Mouse (Mus musculus): ENCODE measurements around the gene Ppp1r16b. TPM values are rescaled to one million over a fixed set of nuclear protein-coding genes. Genes with fewer than 3 reads are reported as not detected.

Gene Ppp1r16b
- polyA plus RNA-seq, 1 experiment from 2014 or later = 5.7 TPM

- Histone ChIP-seq H3K27me3 (no peaks in the 10 kb centered on the region), H3K36me3 (no peaks in the 10 kb centered on the region), H3K9ac (no peak overlapping the region), H3K4me1 (no peaks in the 10 kb centered on the region), H3K4me2 (replicated peaks) (no peak overlapping the region), H3K27ac (replicated peaks) (no peak overlapping the region), H3K4me3 (replicated peaks) (no peak overlapping the region), H3K9me3 (replicated peaks) (no peaks in the 10 kb centered on the region)
- WGBS = 69% methylated on average over 10 of the region's 10 CpGs
- no peak for ATAC-seq (ENCODE audit: insufficient number of reproducible peaks, low FRiP score, low TSS enrichment, low read depth)
Observed at GRCm38 (mm10) chr2:158680357-158680889, 15.2 kb downstream of the Ppp1r16b start.

DNA sequence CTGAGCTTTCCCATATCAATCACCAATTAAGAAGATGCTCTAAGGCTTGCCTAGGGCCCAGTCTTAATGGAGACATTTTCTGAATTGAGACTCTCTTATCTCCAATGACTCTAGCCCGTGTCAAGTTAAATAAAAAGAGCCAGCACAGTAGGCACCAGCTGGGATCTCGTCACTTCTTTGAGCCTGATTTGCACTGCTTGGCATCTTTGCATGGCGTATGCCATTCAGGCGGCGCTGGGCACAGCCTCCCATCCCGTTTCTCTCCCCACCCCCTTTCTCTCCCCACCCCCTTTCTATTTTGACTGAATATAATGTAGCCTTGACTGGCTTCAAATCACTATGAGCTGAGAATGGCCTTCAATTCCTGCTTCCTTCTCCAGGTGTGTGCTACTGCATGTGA, 16.5 kb downstream of the Ppp1r16b start:
- Histone ChIP-seq H3K4me1 (no peaks in the 10 kb centered on the region), H3K4me3 (replicated peaks) (no peak overlapping the region), H3K36me3 (no peaks in the 10 kb centered on the region), H3K9ac (no peak overlapping the region), H3K27me3 (no peaks in the 10 kb centered on the region), H3K4me2 (replicated peaks) (no peak overlapping the region), H3K9me3 (replicated peaks) (no peaks in the 10 kb centered on the region), H3K27ac (replicated peaks) (no peak overlapping the region)
- 82% methylated on average over 6 of the region's 6 CpGs for WGBS
- ATAC-seq (ENCODE audit: insufficient number of reproducible peaks, low FRiP score, low TSS enrichment, low read depth) = no peak

- H3K27ac ChIP-seq (replicated peaks) = no peak overlapping the region
- H3K9ac ChIP-seq = no peak overlapping the region
Observed at GRCm38 (mm10) chr2:158682344-158683037, 17.3 kb downstream of the Ppp1r16b start.

GRCm38 (mm10) chr2:158683038-158683413, 17.8 kb downstream of the Ppp1r16b start:
- Histone ChIP-seq H3K4me3 (replicated peaks) (no peak overlapping the region), H3K4me1 (peaks cover 5% of the 10 kb centered on the region; the same call in 1 of the 2 replicates), H3K9me3 (replicated peaks) (no peaks in the 10 kb centered on the region), H3K4me2 (replicated peaks) (no peak overlapping the region), H3K27me3 (no peaks in the 10 kb centered on the region), H3K27ac (replicated peaks) (no peak overlapping the region), H3K36me3 (no peaks in the 10 kb centered on the region), H3K9ac (no peak overlapping the region)
- WGBS = 9% methylated on average over 4 of the region's 4 CpGs
- ATAC-seq (ENCODE audit: insufficient number of reproducible peaks, low FRiP score, low TSS enrichment, low read depth) = no peak

More at GRCm38 (mm10) chr2:158682344-158683037, 17.3 kb downstream of the Ppp1r16b start:
- ATAC-seq (ENCODE audit: insufficient number of reproducible peaks, low FRiP score, low TSS enrichment, low read depth) = no peak
- 49% methylated on average over 11 of the region's 11 CpGs for whole genome bisulfite sequencing
- H3K4me1 ChIP-seq = no peaks in the 10 kb centered on the region
- no peak overlapping the region for H3K4me3 ChIP-seq (replicated peaks)
- no peaks in the 10 kb centered on the region for H3K36me3 ChIP-seq
- H3K9me3 ChIP-seq (replicated peaks) = no peaks in the 10 kb centered on the region
- no peak overlapping the region for H3K4me2 ChIP-seq (replicated peaks)
- no peaks in the 10 kb centered on the region for H3K27me3 ChIP-seq

GRCm38 (mm10) chr2:158684247-158684843, 19.1 kb downstream of the Ppp1r16b start:
- no peak for ATAC-seq (ENCODE audit: insufficient number of reproducible peaks, low FRiP score, low TSS enrichment, low read depth)
- 68% methylated on average over 9 of the region's 9 CpGs for WGBS

GRCm38 (mm10) chr2:158684910-158685309, 19.7 kb downstream of the Ppp1r16b start:
- 79% methylated on average over 3 of the region's 3 CpGs for WGBS
- peaks cover 11% of the 10 kb centered on the region; the same call in 1 of the 2 replicates for H3K4me1 ChIP-seq
- no peaks in the 10 kb centered on the region for H3K27me3 ChIP-seq
- H3K9me3 ChIP-seq (replicated peaks) = no peaks in the 10 kb centered on the region
- no peak overlapping the region for H3K27ac ChIP-seq (replicated peaks)
- no peak for ATAC-seq (ENCODE audit: insufficient number of reproducible peaks, low FRiP score, low TSS enrichment, low read depth)
- no peak overlapping the region for H3K4me2 ChIP-seq (replicated peaks)
- H3K9ac ChIP-seq = no peak overlapping the region
- no peaks in the 10 kb centered on the region for H3K36me3 ChIP-seq
- no peak overlapping the region for H3K4me3 ChIP-seq (replicated peaks)

More at GRCm38 (mm10) chr2:158684247-158684843, 19.1 kb downstream of the Ppp1r16b start:
- H3K27me3 ChIP-seq = no peaks in the 10 kb centered on the region
- H3K9ac ChIP-seq = no peak overlapping the region
- H3K9me3 ChIP-seq (replicated peaks) = no peaks in the 10 kb centered on the region
- H3K4me1 ChIP-seq = peaks cover 6% of the 10 kb centered on the region; the same call in 1 of the 2 replicates
- no peak overlapping the region for H3K4me3 ChIP-seq (replicated peaks)
- no peak overlapping the region for H3K27ac ChIP-seq (replicated peaks)
- H3K36me3 ChIP-seq = no peaks in the 10 kb centered on the region
- no peak overlapping the region for H3K4me2 ChIP-seq (replicated peaks)

GRCm38 (mm10) chr2:158686394-158686793, 21.2 kb downstream of the Ppp1r16b start:
- Histone ChIP-seq H3K27ac (replicated peaks) (no peak overlapping the region), H3K4me2 (replicated peaks) (no peak overlapping the region), H3K4me3 (replicated peaks) (no peak overlapping the region), H3K9me3 (replicated peaks) (no peaks in the 10 kb centered on the region), H3K27me3 (no peaks in the 10 kb centered on the region), H3K36me3 (no peaks in the 10 kb centered on the region), H3K4me1 (peaks cover 13% of the 10 kb centered on the region; the same call in 1 of the 2 replicates), H3K9ac (no peak overlapping the region)
- WGBS = 37% methylated on average over 2 of the region's 2 CpGs
- ATAC-seq (ENCODE audit: insufficient number of reproducible peaks, low FRiP score, low TSS enrichment, low read depth) = no peak

DNA sequence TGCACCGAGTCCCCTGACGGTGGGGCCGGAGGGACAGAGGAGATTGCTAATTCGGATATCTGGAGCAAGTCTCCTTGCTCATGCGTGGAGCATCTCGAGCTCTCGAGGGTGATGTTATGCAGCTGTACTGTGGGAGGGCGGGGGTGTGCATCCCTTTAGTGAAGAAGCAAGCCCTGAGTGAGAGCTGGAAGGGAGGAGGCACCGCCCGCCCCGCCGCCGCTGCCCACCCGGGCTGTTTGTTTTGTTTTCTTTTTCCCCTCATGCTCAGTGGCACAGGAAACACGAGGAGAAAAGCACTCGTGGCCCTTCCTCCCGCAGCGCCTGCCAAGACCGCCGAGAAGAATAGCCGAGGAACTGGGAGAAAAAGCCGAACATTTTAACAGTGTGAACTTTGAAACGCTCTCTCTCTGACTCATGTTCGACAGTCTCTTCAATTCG, 22.6 kb downstream of the Ppp1r16b start:
- no peak overlapping the region for H3K4me2 ChIP-seq (replicated peaks)
- WGBS = 39% methylated on average over 25 of the region's 25 CpGs
- H3K4me1 ChIP-seq = peaks cover 13% of the 10 kb centered on the region; the same call in 1 of the 2 replicates
- H3K9ac ChIP-seq = no peak overlapping the region
- H3K9me3 ChIP-seq (replicated peaks) = no peaks in the 10 kb centered on the region
- no peak for ATAC-seq (ENCODE audit: insufficient number of reproducible peaks, low FRiP score, low TSS enrichment, low read depth)
- no peaks in the 10 kb centered on the region for H3K36me3 ChIP-seq
- no peaks in the 10 kb centered on the region for H3K27me3 ChIP-seq
- 0 out of 2 replicates have a peak overlapping the region, but pooled peaks have one; percentile 16 for H3K4me3 ChIP-seq (replicated peaks)
- H3K27ac ChIP-seq (replicated peaks) = no peak overlapping the region

- H3K27me3 ChIP-seq = no peaks in the 10 kb centered on the region
- H3K36me3 ChIP-seq = no peaks in the 10 kb centered on the region
- H3K4me1 ChIP-seq = peaks cover 13% of the 10 kb centered on the region; the same call in 1 of the 2 replicates
- H3K4me2 ChIP-seq (replicated peaks) = no peak overlapping the region
- H3K9me3 ChIP-seq (replicated peaks) = no peaks in the 10 kb centered on the region
- no peak overlapping the region for H3K9ac ChIP-seq
- 82% methylated on average over 5 of the region's 5 CpGs for WGBS
- H3K27ac ChIP-seq (replicated peaks) = no peak overlapping the region
- H3K4me3 ChIP-seq (replicated peaks) = no peak overlapping the region
- ATAC-seq (ENCODE audit: insufficient number of reproducible peaks, low FRiP score, low TSS enrichment, low read depth) = no peak
Observed at GRCm38 (mm10) chr2:158689060-158689459, 23.9 kb downstream of the Ppp1r16b start.

DNA sequence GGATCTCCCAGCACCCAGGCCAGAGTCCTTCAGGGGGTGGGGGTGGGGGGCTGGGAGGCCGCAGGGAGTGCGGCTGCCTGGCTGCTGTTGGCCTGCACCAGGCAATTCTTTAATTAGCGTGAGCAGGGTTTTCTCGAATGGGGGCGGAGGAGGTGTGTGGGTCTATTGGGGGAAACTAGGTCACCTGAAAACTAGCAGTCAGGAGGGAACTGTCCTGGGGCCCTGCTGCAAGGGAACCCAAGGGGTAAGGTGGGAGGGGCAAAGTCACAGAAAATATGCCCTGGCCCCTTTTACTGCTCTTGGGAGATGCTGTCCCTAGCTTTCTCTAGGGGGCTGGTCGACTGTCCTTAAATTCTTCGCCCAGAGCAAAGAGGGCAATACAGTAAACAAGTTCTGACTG, 24.4 kb downstream of the Ppp1r16b start:
- H3K4me3 ChIP-seq (replicated peaks) = no peak overlapping the region
- 35% methylated on average over 7 of the region's 7 CpGs for WGBS

DNA sequence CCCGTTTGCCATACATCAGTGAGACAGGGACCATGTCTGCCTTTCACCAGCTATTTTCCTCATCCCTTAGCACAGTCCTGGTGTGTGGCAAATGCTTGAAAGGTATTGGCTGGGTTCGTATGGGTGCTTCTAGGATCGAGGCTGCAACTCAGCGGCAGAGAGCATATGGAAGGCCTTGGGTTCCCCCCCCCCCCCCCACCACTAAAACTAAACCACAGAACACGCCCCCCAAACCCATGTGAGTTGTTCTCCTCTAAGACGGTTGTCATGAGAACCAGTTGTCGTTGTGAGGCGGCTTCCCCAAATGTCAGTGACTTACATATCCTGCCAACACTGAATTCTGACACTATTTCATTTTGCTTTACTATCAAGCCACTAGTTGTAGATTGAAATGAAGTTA, 24.9 kb downstream of the Ppp1r16b start:
- no peaks in the 10 kb centered on the region for H3K27me3 ChIP-seq
- WGBS = 31% methylated on average over 8 of the region's 8 CpGs
- ATAC-seq (ENCODE audit: insufficient number of reproducible peaks, low FRiP score, low TSS enrichment, low read depth) = no peak
- H3K4me1 ChIP-seq = peaks cover 13% of the 10 kb centered on the region; the same call in 1 of the 2 replicates
- no peak overlapping the region for H3K4me3 ChIP-seq (replicated peaks)
- H3K9me3 ChIP-seq (replicated peaks) = no peaks in the 10 kb centered on the region
- H3K36me3 ChIP-seq = no peaks in the 10 kb centered on the region
- no peak overlapping the region for H3K27ac ChIP-seq (replicated peaks)
- no peak overlapping the region for H3K4me2 ChIP-seq (replicated peaks)
- no peak overlapping the region for H3K9ac ChIP-seq

More for the DNA sequence above, 24.4 kb downstream of the Ppp1r16b start:
- H3K27me3 ChIP-seq = no peaks in the 10 kb centered on the region
- no peak overlapping the region for H3K9ac ChIP-seq
- H3K36me3 ChIP-seq = no peaks in the 10 kb centered on the region
- no peak for ATAC-seq (ENCODE audit: insufficient number of reproducible peaks, low FRiP score, low TSS enrichment, low read depth)
- H3K27ac ChIP-seq (replicated peaks) = no peak overlapping the region
- no peak overlapping the region for H3K4me2 ChIP-seq (replicated peaks)
- peaks cover 13% of the 10 kb centered on the region; the same call in 1 of the 2 replicates for H3K4me1 ChIP-seq
- no peaks in the 10 kb centered on the region for H3K9me3 ChIP-seq (replicated peaks)
